Comparison of ENCODE assay signal across 13 mouse cellular contexts in genomic region chr10:41652094-41652775, GRCm38 (mm10).
DNase-seq lines count a peak whose midpoint lies in the region; ATAC-seq lines count a peak whose summit lies in the region.
"Had no signal": no experiment of that assay in that cellular context is flagged by ENCODE, and none has a peak within 500 bp of the region (broad histone marks: within the 10 kb centered on the region; RNA-seq: fewer than 3 reads in every experiment).

No protein-coding gene starts in this region.

- no peak for ATAC-seq in cerebellum, adult (ENCODE audit: insufficient number of reproducible peaks, low FRiP score, low TSS enrichment)
- no peak for ATAC-seq in hindbrain, embryonic 14.5 days (ENCODE audit: low FRiP score)
- ATAC-seq in hindbrain, embryonic 12.5 days (ENCODE audit: low FRiP score) = no peak
- ATAC-seq in stomach, embryonic 15.5 days (ENCODE audit: insufficient read depth, low FRiP score, low read depth) = peak; percentile 35; the same call in 1 of the 2 replicates
- ATAC-seq in granulocyte monocyte progenitor cell, adult 5-6 weeks (replicated peaks; ENCODE audit: poor library complexity, severe bottlenecking) = no peak

- no peak overlapping the region for H3K27ac ChIP-seq in hindbrain, embryonic 14.5 days
- no peak overlapping the region for H3K27ac ChIP-seq in hindbrain, embryonic 12.5 days
- no peak overlapping the region for H3K27ac ChIP-seq in stomach, embryonic 15.5 days
- H3K27ac ChIP-seq: hindbrain, embryonic 10.5 days; liver, embryonic 15.5 days had no signal

- peak; percentile 67 to 74 for DNase-seq in cerebellum, postnatal 10 days
- DNase-seq in hindbrain, embryonic 14.5 days (ENCODE audit: low spot score) = peak; percentile 27
- peak; percentile 34 to 49 for DNase-seq in lung, postnatal 4 days
- no peak for DNase-seq in adrenal gland, postnatal 4 days (ENCODE audit: low spot score in 2 of 2)
- DNase-seq: kidney, postnatal 36 days; right cerebral cortex, adult 18-20 months had no signal

- WGBS in hindbrain, embryonic 14.5 days = 46% methylated on average over 6 of the region's 6 CpGs
- WGBS in hindbrain, embryonic 12.5 days = 47% methylated on average over 6 of the region's 6 CpGs
- WGBS in stomach, embryonic 15.5 days = 25% methylated on average over 6 of the region's 6 CpGs

- no peaks in the 10 kb centered on the region for H3K36me3 ChIP-seq in hindbrain, embryonic 14.5 days (replicated peaks; ENCODE audit: control insufficient read depth, insufficient read depth)
- H3K36me3 ChIP-seq in hindbrain, embryonic 12.5 days = no peaks in the 10 kb centered on the region
- H3K36me3 ChIP-seq in stomach, embryonic 15.5 days = no peaks in the 10 kb centered on the region
- H3K36me3 ChIP-seq: hindbrain, embryonic 10.5 days; liver, embryonic 15.5 days had no signal

- H3K9me3 ChIP-seq in hindbrain, embryonic 14.5 days (ENCODE audit: control insufficient read depth, low read length) = no peaks in the 10 kb centered on the region
- no peaks in the 10 kb centered on the region for H3K9me3 ChIP-seq in hindbrain, embryonic 12.5 days (replicated peaks)
- no peaks in the 10 kb centered on the region for H3K9me3 ChIP-seq in stomach, embryonic 15.5 days
- H3K9me3 ChIP-seq: hindbrain, embryonic 10.5 days; liver, embryonic 15.5 days had no signal

- 0 out of 2 replicates have a peak, but pooled peaks cover 3% of the 10 kb centered on the region for H3K4me1 ChIP-seq in hindbrain, embryonic 14.5 days (replicated peaks; ENCODE audit: control insufficient read depth, insufficient read depth, low read length)
- no peaks in the 10 kb centered on the region for H3K4me1 ChIP-seq in hindbrain, embryonic 12.5 days
- H3K4me1 ChIP-seq in stomach, embryonic 15.5 days = peaks cover 10% of the 10 kb centered on the region
- H3K4me1 ChIP-seq: liver, embryonic 15.5 days had no signal

- H3K4me3 ChIP-seq in hindbrain, embryonic 14.5 days (replicated peaks; ENCODE audit: low read length) = no peak overlapping the region
- H3K4me3 ChIP-seq in hindbrain, embryonic 12.5 days = no peak overlapping the region
- H3K4me3 ChIP-seq in stomach, embryonic 15.5 days (replicated peaks) = no peak overlapping the region
- H3K4me3 ChIP-seq: hindbrain, embryonic 10.5 days; liver, embryonic 15.5 days; myocyte had no signal

- H3K9ac ChIP-seq in hindbrain, embryonic 14.5 days = no peak overlapping the region
- H3K9ac ChIP-seq in hindbrain, embryonic 12.5 days = no peak overlapping the region
- H3K9ac ChIP-seq in stomach, embryonic 15.5 days = no peak overlapping the region
- H3K9ac ChIP-seq: liver, embryonic 15.5 days had no signal

- no peaks in the 10 kb centered on the region for H3K27me3 ChIP-seq in hindbrain, embryonic 14.5 days (ENCODE audit: control insufficient read depth, insufficient read depth, low read length)
- H3K27me3 ChIP-seq in hindbrain, embryonic 12.5 days = no peaks in the 10 kb centered on the region
- H3K27me3 ChIP-seq in stomach, embryonic 15.5 days (replicated peaks) = no peaks in the 10 kb centered on the region
- H3K27me3 ChIP-seq: liver, embryonic 15.5 days had no signal

- no peak overlapping the region for H3K4me2 ChIP-seq in hindbrain, embryonic 14.5 days (replicated peaks)
- no peak overlapping the region for H3K4me2 ChIP-seq in hindbrain, embryonic 12.5 days (replicated peaks)
- no peak overlapping the region for H3K4me2 ChIP-seq in stomach, embryonic 15.5 days
- H3K4me2 ChIP-seq: liver, embryonic 15.5 days had no signal

Comparison
In these comparisons a context has a peak if more than half of its experiments do, and no peak if none do; other contexts are left out.
1. DNase-seq: peak in cerebellum, postnatal 10 days (2 of 2), hindbrain, embryonic 14.5 days (single experiment) and lung, postnatal 4 days (2 of 2); none in adrenal gland, postnatal 4 days (0 of 2).